Mouse (Mus musculus) A20 (cell line): ENCODE measurements around the gene Ssxb6.
"Not testable (repeated sequence)": the region's sequence is repeated elsewhere in the genome, so short reads cannot be mapped to it uniquely, and the experiment has no call there.

Experiments
- DNase-seq: peaks from one replicate; pipeline ENCODE4 v3.0.0-alpha.2; 2011; ENCODE audit warnings: low read depth, low spot score

The Ssxb6 gene

DNA sequence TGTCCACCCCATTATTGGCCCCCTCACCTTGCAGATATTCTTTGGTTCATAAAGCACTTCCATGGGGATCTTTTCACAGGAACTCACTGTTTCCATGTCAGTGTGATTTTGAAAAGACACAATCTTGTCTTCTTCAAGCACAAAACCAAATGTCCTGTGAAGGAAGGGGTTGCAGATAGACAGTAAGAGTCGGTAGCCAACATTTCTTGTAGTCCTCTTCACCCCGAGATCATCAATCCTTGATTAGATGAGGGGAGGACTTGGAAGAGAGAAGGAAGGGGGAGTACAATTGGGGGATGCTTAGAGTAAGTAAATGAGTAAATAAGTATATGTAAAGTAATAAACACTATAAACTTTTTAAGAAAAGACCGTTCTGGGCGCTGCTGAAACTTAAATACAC is at the start of gene Ssxb6:
Gene Ssxb6 (minus strand): TSS at position 101 of the 400 bp plus-strand sequence.
- not testable (repeated sequence) for DNase-seq

GRCm38 (mm10) chrX:8591716-8592115 is 43.7 kb upstream of the Ssxb6 start, which contains the start of gene Ssxb3:
Ssxb3 (minus strand) TSS chrX:8591816.
- not testable (repeated sequence) for DNase-seq

DNA sequence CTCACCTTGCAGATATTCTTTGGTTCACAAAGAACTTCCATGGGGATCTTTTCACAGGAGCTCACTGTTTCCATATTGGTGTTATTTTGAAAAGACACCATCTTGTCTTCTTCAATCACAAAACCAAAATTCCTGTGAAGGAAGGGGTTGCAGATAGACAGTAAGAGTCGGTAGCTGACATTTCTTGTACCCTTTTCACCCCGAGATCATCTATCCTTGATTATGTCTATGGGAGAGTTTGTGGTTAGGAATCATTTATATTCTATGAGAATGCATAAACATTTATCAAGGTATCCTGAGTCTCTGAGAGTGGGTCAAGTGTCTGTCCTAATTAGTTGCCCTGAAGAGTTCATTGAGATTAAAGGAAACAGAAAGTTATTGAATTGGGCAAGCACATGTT is 23.2 kb downstream of the Ssxb6 start, which contains the start of gene Gm14459:
Gene Gm14459 (minus strand): TSS at position 101 of the 400 bp plus-strand sequence.
- DNase-seq = no peak
